Mouse (Mus musculus) liver, postnatal 0 days (tissue): ENCODE data around the gene Fam192a.

Experiments used
- CTCF ChIP-seq: sonication (generic); IDR thresholded peaks from 2 replicates; pipeline ENCODE4 v1.5.1; 2016; ENCODE audit warnings: antibody characterized with exemption, low read depth
- EP300 ChIP-seq: IDR thresholded peaks from 2 replicates; pipeline ENCODE4 v1.6.1; 2016; ENCODE audit warnings: antibody characterized with exemption, low read depth, mild to moderate bottlenecking

GRCm38 (mm10) chr8:94571896-94572295 is 29.9 kb downstream of the Fam192a start:
- TF ChIP-seq CTCF: no peak
- TF ChIP-seq EP300: no peak
